ENCODE assay signal across 13 mouse cellular contexts in genomic region chr12:108256734-108257133, GRCm38 (mm10). TPM values are rescaled to one million over a fixed set of nuclear protein-coding genes. Genes with fewer than 3 reads are reported as not detected.
DNase-seq lines count a peak whose midpoint lies in the region; ATAC-seq and TF ChIP-seq lines count a peak whose summit lies in the region.
"Had no signal": no experiment of that assay in that cellular context is flagged by ENCODE, and none has a peak within 500 bp of the region (broad histone marks: within the 10 kb centered on the region; RNA-seq: fewer than 3 reads in every experiment).

No protein-coding gene starts in this region.

- peak; percentile 54 to 77 for DNase-seq in lung, adult 18-20 months
- no peak for DNase-seq in lung, postnatal 4 days
- DNase-seq in brain, embryonic 14.5 days (ENCODE audit: low read depth), result peak; percentile 73
- no peak for DNase-seq in thymus, adult 18-20 months
- DNase-seq: cerebellum, postnatal 36 days; kidney, postnatal 4 days had no signal

- TF ChIP-seq CTCF in brain, embryonic 14.5 days (IDR thresholded peaks at IDR 0.05; ENCODE audit: borderline replicate concordance, extremely low read depth, insufficient read depth, insufficient read length), result no peak

- no peak overlapping the region for H3K9ac ChIP-seq in hindbrain, embryonic 12.5 days
- no peak overlapping the region; the same call in 1 of the 2 replicates for H3K9ac ChIP-seq in hindbrain, embryonic 16.5 days (ENCODE audit: low read depth, low read length)
- H3K9ac ChIP-seq in liver, embryonic 16.5 days (ENCODE audit: low read depth, low read length), result no peak overlapping the region
- H3K9ac ChIP-seq: limb, embryonic 12.5 days had no signal

- H3K27ac ChIP-seq in hindbrain, embryonic 12.5 days, result peak overlapping the region; percentile 64
- H3K27ac ChIP-seq in hindbrain, embryonic 16.5 days (ENCODE audit: low read depth, low read length), result no peak overlapping the region
- H3K27ac ChIP-seq in liver, embryonic 16.5 days (ENCODE audit: low read length), result peak overlapping the region; percentile 14; the same call in 1 of the 2 replicates
- H3K27ac ChIP-seq: limb, embryonic 12.5 days had no signal

- WGBS in hindbrain, embryonic 12.5 days, result 47% methylated on average over 10 of the region's 10 CpGs
- WGBS in hindbrain, embryonic 16.5 days, result 33% methylated on average over 10 of the region's 10 CpGs
- WGBS in liver, embryonic 16.5 days (ENCODE audit: insufficient replicate concordance), result 67% methylated on average over 10 of the region's 10 CpGs

- ATAC-seq in hindbrain, embryonic 12.5 days (ENCODE audit: low FRiP score), result no peak
- no peak for ATAC-seq in hindbrain, embryonic 16.5 days
- peak; percentile 55 for ATAC-seq in liver, embryonic 16.5 days (ENCODE audit: low read depth)
- ATAC-seq: activated CD4-positive, CD25-positive, alpha-beta regulatory T cell, adult 4 months; CD4-positive, CD25-positive, alpha-beta regulatory T cell, adult 4 months had no signal

- H3K4me1 ChIP-seq in hindbrain, embryonic 12.5 days, result peaks cover 86% of the 10 kb centered on the region
- H3K4me1 ChIP-seq in hindbrain, embryonic 16.5 days (ENCODE audit: control insufficient read depth, insufficient read depth, low read depth, low read length), result peaks cover 41% of the 10 kb centered on the region
- peaks cover 16% of the 10 kb centered on the region for H3K4me1 ChIP-seq in liver, embryonic 16.5 days (ENCODE audit: control insufficient read depth, low read depth, low read length)

- no peak overlapping the region for H3K4me3 ChIP-seq in hindbrain, embryonic 12.5 days
- H3K4me3 ChIP-seq in hindbrain, embryonic 16.5 days (ENCODE audit: low read length), result no peak overlapping the region
- H3K4me3 ChIP-seq in liver, embryonic 16.5 days (ENCODE audit: low read depth, low read length), result no peak overlapping the region
- H3K4me3 ChIP-seq: limb, embryonic 12.5 days; megakaryocyte, embryonic 14.5 days had no signal

- H3K9me3 ChIP-seq in hindbrain, embryonic 12.5 days (replicated peaks), result no peaks in the 10 kb centered on the region
- no peaks in the 10 kb centered on the region for H3K9me3 ChIP-seq in hindbrain, embryonic 16.5 days (ENCODE audit: control insufficient read depth, low read length)
- H3K9me3 ChIP-seq in liver, embryonic 16.5 days (replicated peaks; ENCODE audit: control insufficient read depth, low read length), result no peaks in the 10 kb centered on the region
- H3K9me3 ChIP-seq: limb, embryonic 12.5 days; megakaryocyte, embryonic 14.5 days had no signal

- no peak overlapping the region for H3K4me2 ChIP-seq in hindbrain, embryonic 12.5 days (replicated peaks)
- H3K4me2 ChIP-seq in hindbrain, embryonic 16.5 days (ENCODE audit: low read length), result no peak overlapping the region
- H3K4me2 ChIP-seq in liver, embryonic 16.5 days (ENCODE audit: low read depth, low read length), result no peak overlapping the region
- H3K4me2 ChIP-seq: limb, embryonic 12.5 days had no signal

- H3K27me3 ChIP-seq in hindbrain, embryonic 12.5 days, result no peaks in the 10 kb centered on the region
- no peaks in the 10 kb centered on the region for H3K27me3 ChIP-seq in hindbrain, embryonic 16.5 days (replicated peaks; ENCODE audit: control insufficient read depth, insufficient read depth, low read length)
- no peaks in the 10 kb centered on the region for H3K27me3 ChIP-seq in liver, embryonic 16.5 days (ENCODE audit: control insufficient read depth, insufficient read depth, low read depth, low read length)
- H3K27me3 ChIP-seq: limb, embryonic 12.5 days had no signal

- H3K36me3 ChIP-seq in hindbrain, embryonic 12.5 days, result no peaks in the 10 kb centered on the region
- no peaks in the 10 kb centered on the region for H3K36me3 ChIP-seq in hindbrain, embryonic 16.5 days (ENCODE audit: control insufficient read depth, insufficient read depth, low read length)
- no peaks in the 10 kb centered on the region for H3K36me3 ChIP-seq in liver, embryonic 16.5 days (ENCODE audit: control insufficient read depth, insufficient read depth)
- H3K36me3 ChIP-seq: limb, embryonic 12.5 days had no signal

- TF ChIP-seq POLR2A in brain, embryonic 14.5 days (IDR thresholded peaks at IDR 0.05; ENCODE audit: borderline replicate concordance, extremely low read depth, insufficient read depth, insufficient read length, poor library complexity, severe bottlenecking), result no peak

RNA-seq across cellular contexts. Expression of gene Ccdc85c, which starts 18.5 kb away (rescaled TPM):
- 15.2 and 16.3 TPM in 2 replicates for polyA plus RNA-seq in hindbrain, embryonic 12.5 days (2016; fragmentation: Nextera tagmentation; extraction: Ambion mirVana)
- polyA plus RNA-seq in hindbrain, embryonic 16.5 days (2015; fragmentation: Nextera tagmentation; extraction: Ambion mirVana), result 7.5 and 10.2 TPM in 2 replicates
- 34.0 and 48.9 TPM in 2 replicates for polyA plus RNA-seq in brain, embryonic 14.5 days (2012; rRNA removed)
- 1.2 and 1.3 TPM in 2 replicates for polyA plus RNA-seq in liver, embryonic 16.5 days (2015; fragmentation: Nextera tagmentation; extraction: Ambion mirVana)

RNA-seq across cellular contexts. Expression of gene Hhipl1, which starts 49.3 kb away (rescaled TPM):
- 2.4 and 2.7 TPM in 2 replicates for polyA plus RNA-seq in hindbrain, embryonic 12.5 days (2016; fragmentation: Nextera tagmentation; extraction: Ambion mirVana)
- polyA plus RNA-seq in hindbrain, embryonic 16.5 days (2015; fragmentation: Nextera tagmentation; extraction: Ambion mirVana), result 2.6 and 2.9 TPM in 2 replicates
- polyA plus RNA-seq in brain, embryonic 14.5 days (2012; rRNA removed), result 3.9 and 4.3 TPM in 2 replicates
- 0.05 TPM in 1 of 2 replicates, not detected in the other for polyA plus RNA-seq in liver, embryonic 16.5 days (2015; fragmentation: Nextera tagmentation; extraction: Ambion mirVana)
- polyA plus RNA-seq: CD4-positive, CD25-positive, alpha-beta regulatory T cell, adult 4 months had no signal

Comparison
In these comparisons a context has a peak if more than half of its experiments do, and no peak if none do; other contexts are left out.
1. DNase-seq: peak in lung, adult 18-20 months (2 of 2) and brain, embryonic 14.5 days (single experiment); none in lung, postnatal 4 days (0 of 2) and thymus, adult 18-20 months (0 of 2).